Mouse (Mus musculus) heart, adult 2 months (tissue): ENCODE results near the gene Gadl1. TPM values are rescaled to one million over a fixed set of nuclear protein-coding genes. Genes with fewer than 3 reads are reported as not detected.

Experiments
- DNase-seq, 2 experiments: peaks; one replicate each; pipeline ENCODE4 v3.0.0; 2021
- H3K27ac ChIP-seq: fragments of 200-600 bp; 2 replicates; pipeline ENCODE4 v1.8.1; 2022
- H3K27me3 ChIP-seq: fragments of 200-500 bp; 2 replicates; pipeline ENCODE4 v1.6.1; 2012; ENCODE audit warnings: mild to moderate bottlenecking, low read length, inconsistent platforms, mixed read lengths; ENCODE audit not compliant: control insufficient read depth, insufficient read depth
- H3K36me3 ChIP-seq: fragments of 200-500 bp; 2 replicates; pipeline ENCODE4 v1.6.1; 2012; ENCODE audit warnings: low read length, inconsistent platforms; ENCODE audit not compliant: control insufficient read depth, insufficient read depth
- H3K4me1 ChIP-seq: fragments of 200-500 bp; 2 replicates; pipeline ENCODE4 v1.6.1; 2011; ENCODE audit warnings: low read length; ENCODE audit not compliant: control insufficient read depth, insufficient read depth
- H3K4me3 ChIP-seq: fragments of 200-600 bp; 2 replicates; pipeline ENCODE4 v1.8.1; 2022
- H3K79me2 ChIP-seq: fragments of 200-500 bp; replicated peaks from 2 replicates; pipeline ENCODE4 v1.6.1; 2012; ENCODE audit warnings: mild to moderate bottlenecking, inconsistent platforms, low read length, moderate library complexity, mixed read lengths; ENCODE audit not compliant: control insufficient read depth, insufficient read depth
- H3K9ac ChIP-seq: fragments of 200-500 bp; 2 replicates; pipeline ENCODE4 v1.6.1; 2012; ENCODE audit warnings: low read depth, mild to moderate bottlenecking, control low read depth, inconsistent platforms, low read length, mixed read lengths
- CTCF ChIP-seq: fragments of 200-600 bp; IDR thresholded peaks from 2 replicates; pipeline ENCODE4 v1.8.1; 2022; ENCODE audit warnings: antibody characterized with exemption, mild to moderate bottlenecking, moderate library complexity
- EP300 ChIP-seq: fragments of 200-500 bp; IDR thresholded peaks from 2 replicates; pipeline ENCODE4 v1.6.1; 2011; ENCODE audit warnings: low read depth, low read length, control low read depth; ENCODE audit not compliant: insufficient read depth
- POLR2A ChIP-seq: fragments of 200-500 bp; IDR thresholded peaks from 2 replicates; pipeline ENCODE4 v1.6.1; 2011; ENCODE audit warnings: mild to moderate bottlenecking, low read depth, low read length, control low read depth; ENCODE audit not compliant: insufficient read depth
- WGBS: fragments of 180-500 bp; shearing (Covaris S2); methylation state at CpG from one replicate; pipeline ENCODE4 v1.1.7; 2018; 5-methylcytosine and 5-hydroxymethylcytosine counted together
- intact Hi-C: fragments of 180-260 bp; cut with DNase I; formaldehyde crosslinking; loops from one replicate; pipeline ENCODE4 v1.15.1; 2025
- polyA plus RNA-seq: library from polyadenylated mRNA; depleted of rRNA; stranded (reverse); fragments of >200 nt; gene quantifications from 2 replicates; pipeline ENCODE4 v1.2.3, GENCODE M21; 2012
- total RNA-seq, 2 experiments: library from RNA; stranded (reverse); gene quantifications; 2 replicates each; pipeline ENCODE4 v1.2.3; 2021

Gene Gadl1
- total and polyA plus RNA-seq, 3 experiments, result 0.16 TPM; not detected in 2

GRCm38 (mm10) chr9:116076163-116076562 is 166.9 kb downstream of the Gadl1 start:
- TF ChIP-seq CTCF, result no peak
- TF ChIP-seq EP300, result no peak
- no peak for TF ChIP-seq POLR2A
- H3K4me1 ChIP-seq, result no peaks in the 10 kb centered on the region
- no peak for DNase-seq
- intact Hi-C loops, result no loop called here
- H3K79me2 ChIP-seq, result no peaks in the 10 kb centered on the region
- H3K9ac ChIP-seq, result no peak overlapping the region
- no peak overlapping the region for H3K27ac ChIP-seq
- H3K27me3 ChIP-seq, result no peaks in the 10 kb centered on the region
- no peak overlapping the region for H3K4me3 ChIP-seq
- WGBS, result 81% methylated on average over 4 of the region's 4 CpGs
- H3K36me3 ChIP-seq, result no peaks in the 10 kb centered on the region

- Histone ChIP-seq H3K9ac (no peak overlapping the region), H3K4me3 (no peak overlapping the region), H3K79me2 (no peaks in the 10 kb centered on the region), H3K4me1 (no peaks in the 10 kb centered on the region), H3K27ac (no peak overlapping the region), H3K36me3 (no peaks in the 10 kb centered on the region), H3K27me3 (no peaks in the 10 kb centered on the region)
- TF ChIP-seq POLR2A (no peak), CTCF (no peak), EP300 (no peak)
- DNase-seq, result peak in 1 of 2 experiments; percentile 8
- WGBS, result 61% methylated on average over 2 of the region's 2 CpGs
- intact Hi-C loops, result no loop called here
Measured at GRCm38 (mm10) chr9:116076946-116077345, 167.7 kb downstream of the Gadl1 start.

GRCm38 (mm10) chr9:116077419-116077818 is 168.2 kb downstream of the Gadl1 start:
- no peak overlapping the region for H3K9ac ChIP-seq
- H3K79me2 ChIP-seq, result no peaks in the 10 kb centered on the region
- H3K27me3 ChIP-seq, result no peaks in the 10 kb centered on the region
- H3K27ac ChIP-seq, result no peak overlapping the region
- H3K4me3 ChIP-seq, result no peak overlapping the region
- TF ChIP-seq POLR2A (no peak), CTCF (no peak), EP300 (no peak)
- H3K36me3 ChIP-seq, result no peaks in the 10 kb centered on the region
- 77% methylated on average over 2 of the region's 2 CpGs for WGBS
- intact Hi-C loops, result no loop called here
- no peak for DNase-seq
- no peaks in the 10 kb centered on the region for H3K4me1 ChIP-seq

- Histone ChIP-seq H3K4me3 (no peak overlapping the region), H3K27me3 (no peaks in the 10 kb centered on the region), H3K4me1 (peaks cover 2% of the 10 kb centered on the region), H3K79me2 (no peaks in the 10 kb centered on the region), H3K27ac (no peak overlapping the region), H3K36me3 (no peaks in the 10 kb centered on the region), H3K9ac (no peak overlapping the region)
- intact Hi-C loops, result no loop called here
- WGBS, result 85% methylated on average over 4 of the region's 4 CpGs
- no peak for DNase-seq
- TF ChIP-seq POLR2A (no peak), CTCF (no peak)
Measured at GRCm38 (mm10) chr9:116081781-116082180, 172.5 kb downstream of the Gadl1 start.

GRCm38 (mm10) chr9:116083300-116083699 is 174.0 kb downstream of the Gadl1 start:
- Histone ChIP-seq H3K36me3 (no peaks in the 10 kb centered on the region; the same call in 1 of the 2 replicates), H3K4me1 (peaks cover 2% of the 10 kb centered on the region), H3K27me3 (no peaks in the 10 kb centered on the region), H3K9ac (no peak overlapping the region), H3K79me2 (no peaks in the 10 kb centered on the region), H3K4me3 (no peak overlapping the region), H3K27ac (no peak overlapping the region)
- intact Hi-C loops, result no loop called here
- TF ChIP-seq EP300, result no peak
- no peak for TF ChIP-seq CTCF
- WGBS, result 82% methylated on average over 5 of the region's 5 CpGs
- no peak for DNase-seq

GRCm38 (mm10) chr9:116083726-116084323 is 174.6 kb downstream of the Gadl1 start:
- intact Hi-C loops, result no loop called here
- Histone ChIP-seq H3K36me3 (no peaks in the 10 kb centered on the region; the same call in 1 of the 2 replicates), H3K27me3 (no peaks in the 10 kb centered on the region), H3K9ac (no peak overlapping the region), H3K4me3 (no peak overlapping the region), H3K79me2 (no peaks in the 10 kb centered on the region), H3K4me1 (peaks cover 2% of the 10 kb centered on the region), H3K27ac (no peak overlapping the region)
- WGBS, result 59% methylated on average over 8 of the region's 8 CpGs
- no peak for DNase-seq
- TF ChIP-seq POLR2A, result no peak
